Comparison of ENCODE assay signal across 20 mouse cellular contexts in genomic region chr19:47627450-47627849, GRCm38 (mm10). TPM values are rescaled to one million over a fixed set of nuclear protein-coding genes. Genes with fewer than 3 reads are reported as not detected.
DNase-seq lines count a peak whose midpoint lies in the region; ATAC-seq lines count a peak whose summit lies in the region.
"Had no signal": no experiment of that assay in that cellular context is flagged by ENCODE, and none has a peak within 500 bp of the region (broad histone marks: within the 10 kb centered on the region; RNA-seq: fewer than 3 reads in every experiment).

No protein-coding gene starts in this region.

- no peak overlapping the region for H3K9ac ChIP-seq in hindbrain, embryonic 15.5 days
- H3K9ac ChIP-seq in hindbrain, embryonic 11.5 days (ENCODE audit: low read depth, low read length), result no peak overlapping the region
- H3K9ac ChIP-seq in midbrain, embryonic 15.5 days, result no peak overlapping the region
- H3K9ac ChIP-seq: neural tube, embryonic 12.5 days; stomach, embryonic 15.5 days had no signal

- peak overlapping the region; percentile 2; the same call in 1 of the 2 replicates for H3K4me3 ChIP-seq in hindbrain, embryonic 15.5 days
- no peak overlapping the region for H3K4me3 ChIP-seq in hindbrain, embryonic 11.5 days (ENCODE audit: low read depth, low read length)
- H3K4me3 ChIP-seq in midbrain, embryonic 15.5 days, result no peak overlapping the region
- H3K4me3 ChIP-seq: embryonic facial prominence, embryonic 10.5 days; left cerebral cortex, adult 2 months; neural tube, embryonic 12.5 days; stomach, embryonic 15.5 days had no signal

- no peak overlapping the region for H3K27ac ChIP-seq in hindbrain, embryonic 15.5 days (replicated peaks)
- H3K27ac ChIP-seq in hindbrain, embryonic 11.5 days (ENCODE audit: low read depth, low read length), result no peak overlapping the region
- 0 out of 2 replicates have a peak overlapping the region, but pooled peaks have one; percentile 0 for H3K27ac ChIP-seq in midbrain, embryonic 15.5 days
- H3K27ac ChIP-seq: embryonic facial prominence, embryonic 10.5 days; kidney, postnatal 0 days; left cerebral cortex, adult 2 months; neural tube, embryonic 12.5 days; stomach, embryonic 15.5 days had no signal

- no peak for DNase-seq in hindbrain, embryonic 11.5 days (ENCODE audit: low spot score)
- peak; percentile 48 for DNase-seq in right cerebral cortex, adult 18-20 months
- no peak for DNase-seq in right cerebral cortex, postnatal 10 days (ENCODE audit: low spot score in 2 of 2)
- no peak for DNase-seq in ovary, postnatal 10 days (ENCODE audit: low spot score)
- DNase-seq in urinary bladder, postnatal 25 days (ENCODE audit: low spot score), result no peak
- DNase-seq: adrenal gland, postnatal 36 days; cerebellum, adult 9-10 months; gastrocnemius, postnatal 25 days; kidney, adult 11 months; left cerebral cortex, postnatal 4 days; liver; lung, postnatal 10 days; thymus, adult 2 months had no signal

- WGBS in hindbrain, embryonic 15.5 days, result 50% methylated on average over 10 of the region's 10 CpGs
- WGBS in hindbrain, embryonic 11.5 days, result 92% methylated on average over 10 of the region's 10 CpGs
- WGBS in midbrain, embryonic 15.5 days, result 73% methylated on average over 10 of the region's 10 CpGs

- ATAC-seq in hindbrain, embryonic 15.5 days (ENCODE audit: low FRiP score, low read depth), result no peak
- no peak for ATAC-seq in hindbrain, embryonic 11.5 days (ENCODE audit: low FRiP score)
- ATAC-seq in midbrain, embryonic 15.5 days (replicated peaks), result no peak

- H3K4me2 ChIP-seq in hindbrain, embryonic 15.5 days, result peak overlapping the region; percentile 31
- no peak overlapping the region for H3K4me2 ChIP-seq in hindbrain, embryonic 11.5 days (replicated peaks; ENCODE audit: low read depth, low read length)
- no peak overlapping the region for H3K4me2 ChIP-seq in midbrain, embryonic 15.5 days
- H3K4me2 ChIP-seq: neural tube, embryonic 12.5 days; stomach, embryonic 15.5 days had no signal

- H3K27me3 ChIP-seq in hindbrain, embryonic 15.5 days, result no peaks in the 10 kb centered on the region
- no peaks in the 10 kb centered on the region for H3K27me3 ChIP-seq in hindbrain, embryonic 11.5 days (ENCODE audit: control insufficient read depth, insufficient read depth, low read length)
- no peaks in the 10 kb centered on the region for H3K27me3 ChIP-seq in midbrain, embryonic 15.5 days (replicated peaks)
- H3K27me3 ChIP-seq: neural tube, embryonic 12.5 days; stomach, embryonic 15.5 days had no signal

- peaks cover 8% of the 10 kb centered on the region; the same call in 1 of the 2 replicates for H3K36me3 ChIP-seq in hindbrain, embryonic 15.5 days
- H3K36me3 ChIP-seq in hindbrain, embryonic 11.5 days (ENCODE audit: control insufficient read depth, insufficient read depth, low read length), result 0 out of 2 replicates have a peak, but pooled peaks cover 2% of the 10 kb centered on the region
- H3K36me3 ChIP-seq in midbrain, embryonic 15.5 days (replicated peaks), result 0 out of 2 replicates have a peak, but pooled peaks cover 7% of the 10 kb centered on the region

- H3K4me1 ChIP-seq in hindbrain, embryonic 15.5 days (replicated peaks), result peaks cover 7% of the 10 kb centered on the region
- no peaks in the 10 kb centered on the region for H3K4me1 ChIP-seq in hindbrain, embryonic 11.5 days (replicated peaks; ENCODE audit: control insufficient read depth, insufficient read depth, low read length)
- H3K4me1 ChIP-seq in midbrain, embryonic 15.5 days, result peaks cover 12% of the 10 kb centered on the region
- H3K4me1 ChIP-seq: embryonic facial prominence, embryonic 10.5 days; neural tube, embryonic 12.5 days; stomach, embryonic 15.5 days had no signal

- H3K9me3 ChIP-seq in hindbrain, embryonic 15.5 days, result no peaks in the 10 kb centered on the region
- no peaks in the 10 kb centered on the region for H3K9me3 ChIP-seq in hindbrain, embryonic 11.5 days (ENCODE audit: control insufficient read depth, low read length)
- no peaks in the 10 kb centered on the region for H3K9me3 ChIP-seq in midbrain, embryonic 15.5 days
- H3K9me3 ChIP-seq: embryonic facial prominence, embryonic 10.5 days; neural tube, embryonic 12.5 days; stomach, embryonic 15.5 days had no signal

RNA-seq across cellular contexts. Expression of gene Slk, which starts 48.0 kb away (rescaled TPM):
- 5.9 and 6.5 TPM in 2 replicates for polyA plus RNA-seq in hindbrain, embryonic 15.5 days (2015; fragmentation: Nextera tagmentation; extraction: Ambion mirVana)
- polyA plus RNA-seq in hindbrain, embryonic 11.5 days (2014; fragmentation: Nextera tagmentation; extraction: Ambion mirVana), result 12.8 and 13.8 TPM in 2 replicates
- 6.1 and 6.2 TPM in 2 replicates for polyA plus RNA-seq in midbrain, embryonic 15.5 days (2015; fragmentation: Nextera tagmentation; extraction: Ambion mirVana)
